Mouse (Mus musculus) kidney, adult 2 months (tissue): ENCODE data around the gene Nebl. TPM values are rescaled to one million over a fixed set of nuclear protein-coding genes. Genes with fewer than 3 reads are reported as not detected.
"Not testable (repeated sequence)": the region's sequence is repeated elsewhere in the genome, so short reads cannot be mapped to it uniquely, and the experiment has no call there.

Experiments used
- DNase-seq: peaks from one replicate; pipeline ENCODE4 v3.0.0; 2021
- H3K27ac ChIP-seq: fragments of 200-500 bp; 2 replicates; pipeline ENCODE4 v1.5.1; 2012; ENCODE audit warnings: low read depth, low read length, control low read depth, inconsistent platforms; ENCODE audit not compliant: insufficient read depth
- H3K27me3 ChIP-seq: fragments of 200-500 bp; replicated peaks from 2 replicates; pipeline ENCODE4 v1.6.1; 2012; ENCODE audit warnings: mild to moderate bottlenecking, moderate library complexity, low read length, inconsistent platforms; ENCODE audit not compliant: control insufficient read depth, insufficient read depth
- H3K36me3 ChIP-seq: fragments of 200-500 bp; 2 replicates; pipeline ENCODE4 v1.6.1; 2012; ENCODE audit warnings: mild to moderate bottlenecking, moderate library complexity, low read length, inconsistent platforms; ENCODE audit not compliant: control insufficient read depth, insufficient read depth
- H3K4me1 ChIP-seq: fragments of 200-500 bp; 2 replicates; pipeline ENCODE4 v1.6.1; 2011; ENCODE audit warnings: low read length; ENCODE audit not compliant: control insufficient read depth, insufficient read depth
- H3K4me3 ChIP-seq: fragments of 200-500 bp; 2 replicates; pipeline ENCODE4 v1.5.1; 2011; ENCODE audit warnings: mild to moderate bottlenecking, low read depth, low read length, control low read depth; ENCODE audit not compliant: insufficient read depth
- CTCF ChIP-seq: fragments of 200-500 bp; conservative IDR thresholded peaks from 2 replicates; pipeline ENCODE4 v1.5.1; 2011; ENCODE audit warnings: low read depth, mild to moderate bottlenecking, control low read depth, low read length, moderate library complexity, mixed read lengths; ENCODE audit not compliant: insufficient read depth, insufficient read length
- POLR2A ChIP-seq: fragments of 200-500 bp; IDR thresholded peaks from one replicate; pipeline ENCODE4 v1.6.1; 2011; ENCODE audit warnings: low read depth, low read length, control low read depth
- WGBS: fragments of 180-500 bp; shearing (Covaris S2); methylation state at CpG from one replicate; pipeline ENCODE4 v1.1.7; 2018; 5-methylcytosine and 5-hydroxymethylcytosine counted together
- polyA plus RNA-seq: library from polyadenylated mRNA; depleted of rRNA; stranded (reverse); fragments of >200 nt; gene quantifications from 2 replicates; pipeline ENCODE4 v1.2.3, GENCODE M21; 2012

Gene Nebl
- polyA plus RNA-seq, 1 experiment, result 3.9 TPM

DNA sequence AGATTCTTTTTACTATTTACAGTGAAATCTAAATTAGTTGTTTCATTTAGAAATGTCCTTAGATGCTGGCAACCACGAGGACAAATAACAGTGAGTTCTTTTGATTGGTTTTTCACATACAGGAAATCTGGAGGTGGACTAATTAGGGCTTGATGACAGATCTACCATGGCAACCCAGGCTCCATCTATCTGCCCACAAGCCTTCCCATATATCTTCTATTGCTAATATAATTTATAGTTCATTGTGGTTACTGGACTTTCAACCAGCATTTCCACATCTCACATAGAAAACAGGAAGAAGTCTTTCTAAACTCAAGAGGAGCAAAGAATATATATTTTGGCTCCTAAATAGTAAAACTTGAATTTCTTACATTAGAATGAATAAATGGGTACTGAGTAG, 433.8 kb downstream of the Nebl start:
- no peaks in the 10 kb centered on the region for H3K36me3 ChIP-seq
- WGBS, result 68% methylated on average over 1 of the region's 1 CpGs
- H3K27ac ChIP-seq, result no peak overlapping the region
- no peak overlapping the region for H3K4me3 ChIP-seq
- no peak for DNase-seq
- H3K4me1 ChIP-seq, result no peaks in the 10 kb centered on the region
- TF ChIP-seq POLR2A, result no peak
- no peak for TF ChIP-seq CTCF
- no peaks in the 10 kb centered on the region for H3K27me3 ChIP-seq

DNA sequence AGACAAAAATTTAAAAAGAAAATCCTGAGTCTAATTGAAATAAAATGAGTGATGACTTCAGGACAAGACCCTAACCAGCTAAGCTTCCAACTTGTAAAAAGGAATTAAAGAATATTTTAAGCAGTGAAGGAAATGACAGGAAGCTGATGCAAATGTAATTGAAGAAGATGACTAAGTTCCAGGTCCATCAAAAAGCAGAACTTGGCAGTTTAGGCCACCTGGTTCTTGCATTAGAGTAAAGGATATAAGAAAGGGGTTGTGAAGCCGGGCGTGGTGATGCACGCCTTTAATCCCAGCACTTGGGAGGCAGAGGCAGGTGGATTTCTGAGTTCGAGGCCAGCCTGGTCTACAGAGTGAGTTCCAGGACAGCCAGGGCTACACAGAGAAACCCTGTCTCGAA, 436.0 kb downstream of the Nebl start:
- WGBS, result 89% methylated on average over 5 of the region's 5 CpGs
- not testable (repeated sequence) for H3K27me3 ChIP-seq, H3K36me3 ChIP-seq, DNase-seq, H3K4me1 ChIP-seq, H3K4me3 ChIP-seq, H3K27ac ChIP-seq
